Mouse (Mus musculus) brain, embryonic 14.5 days (tissue): ENCODE results near the gene Esrrg.

Source experiments
- CTCF ChIP-seq: fragments of 200-500 bp; IDR thresholded peaks from 2 replicates; pipeline ENCODE4 v1.5.1; 2012; ENCODE audit warnings: inconsistent platforms, mild to moderate bottlenecking, moderate library complexity, borderline replicate concordance; ENCODE audit not compliant: insufficient read depth, insufficient read length; ENCODE audit errors: extremely low read depth
- POLR2A ChIP-seq: fragments of 200-500 bp; IDR thresholded peaks from 2 replicates; pipeline ENCODE4 v1.6.1; 2012; ENCODE audit warnings: mild to moderate bottlenecking, inconsistent platforms, borderline replicate concordance; ENCODE audit not compliant: poor library complexity, insufficient read depth, insufficient read length, severe bottlenecking; ENCODE audit errors: extremely low read depth

- TF ChIP-seq POLR2A = no peak
- TF ChIP-seq CTCF = no peak
Measured at GRCm38 (mm10) chr1:188140221-188140620, 531.6 kb downstream of the Esrrg start.
